Mouse (Mus musculus): ENCODE data around the gene Btbd35f11. TPM values are rescaled to one million over a fixed set of nuclear protein-coding genes. Genes with fewer than 3 reads are reported as not detected.
"Not testable (repeated sequence)": the region's sequence is repeated elsewhere in the genome, so short reads cannot be mapped to it uniquely, and the experiment has no call there.

Btbd35f11 gene
- polyA plus RNA-seq (2016; fragmentation: Nextera tagmentation; extraction: Ambion mirVana) = not detected in 2 replicates

DNA sequence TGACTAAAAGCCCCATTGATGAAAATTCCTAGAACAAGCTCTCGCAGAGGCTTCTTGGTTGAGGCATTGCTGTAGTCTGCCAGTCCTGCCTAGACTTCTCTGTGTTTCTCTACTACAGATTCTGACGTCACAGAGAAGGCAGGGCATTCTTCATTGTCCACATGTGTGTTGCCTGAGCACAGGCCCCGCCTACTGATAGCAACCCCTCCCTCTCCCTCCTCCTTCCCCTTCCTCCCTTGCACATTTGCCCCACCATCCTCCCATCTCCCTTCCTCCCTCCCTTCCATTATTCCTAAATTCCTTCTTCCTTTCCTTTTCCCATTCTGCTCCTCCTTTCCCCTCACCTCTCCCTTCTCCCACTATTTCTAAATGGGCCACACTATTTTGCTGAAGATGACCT lies at the start of gene Btbd35f11:
TSS of gene Btbd35f11 (minus strand) at position 101 of the 400 bp plus-strand sequence.
- H3K4me2 ChIP-seq; H3K4me3 ChIP-seq; H3K36me3 ChIP-seq; H3K27ac ChIP-seq; H3K9ac ChIP-seq; ATAC-seq; H3K9me3 ChIP-seq (replicated peaks); H3K4me1 ChIP-seq; H3K27me3 ChIP-seq (replicated peaks): not testable (repeated sequence)
- WGBS (ENCODE audit: insufficient replicate concordance) = 42% methylated on average over 2 of the region's 3 CpGs

- 100% methylated on average over 1 of the region's 2 CpGs for WGBS (ENCODE audit: insufficient replicate concordance)
Measured at GRCm38 (mm10) chrX:3409946-3410345, 33.5 kb downstream of the Btbd35f11 start.

More at GRCm38 (mm10) chrX:3409946-3410345, 33.5 kb downstream of the Btbd35f11 start:
- not testable (repeated sequence) for H3K27me3 ChIP-seq (replicated peaks); H3K36me3 ChIP-seq; H3K9ac ChIP-seq; H3K4me3 ChIP-seq; H3K27ac ChIP-seq; ATAC-seq; H3K4me1 ChIP-seq; H3K9me3 ChIP-seq (replicated peaks); H3K4me2 ChIP-seq

Other genes with a start within 250 kb of the Btbd35f11 start
- gene Btbd35f24, start 247.9 kb downstream of the Btbd35f11 start, polyA plus RNA-seq (2016; fragmentation: Nextera tagmentation; extraction: Ambion mirVana) = not detected in 2 replicates